Mouse (Mus musculus): Measurements from ENCODE around the gene Mybph.

The Mybph gene

DNA sequence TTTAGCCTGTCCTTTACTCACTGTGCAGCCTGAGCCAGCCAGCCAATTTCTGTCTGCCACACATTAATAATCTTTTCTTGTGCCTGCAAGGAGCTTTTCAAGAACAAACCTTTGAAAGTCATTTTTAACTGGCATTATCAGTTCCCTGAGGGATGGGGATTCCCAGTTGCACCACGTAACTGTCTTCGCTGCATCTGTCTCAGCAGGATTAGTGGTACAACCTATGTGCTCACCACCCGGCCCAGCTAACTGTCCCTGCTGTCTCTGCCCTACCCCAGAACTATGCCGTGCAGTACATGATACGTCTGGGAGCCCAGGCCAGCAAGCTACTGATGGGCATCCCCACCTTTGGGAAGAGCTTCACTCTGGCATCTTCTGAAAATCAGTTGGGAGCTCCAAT is 5.0 kb upstream of the Mybph start:
- no peak for DNase-seq

DNA sequence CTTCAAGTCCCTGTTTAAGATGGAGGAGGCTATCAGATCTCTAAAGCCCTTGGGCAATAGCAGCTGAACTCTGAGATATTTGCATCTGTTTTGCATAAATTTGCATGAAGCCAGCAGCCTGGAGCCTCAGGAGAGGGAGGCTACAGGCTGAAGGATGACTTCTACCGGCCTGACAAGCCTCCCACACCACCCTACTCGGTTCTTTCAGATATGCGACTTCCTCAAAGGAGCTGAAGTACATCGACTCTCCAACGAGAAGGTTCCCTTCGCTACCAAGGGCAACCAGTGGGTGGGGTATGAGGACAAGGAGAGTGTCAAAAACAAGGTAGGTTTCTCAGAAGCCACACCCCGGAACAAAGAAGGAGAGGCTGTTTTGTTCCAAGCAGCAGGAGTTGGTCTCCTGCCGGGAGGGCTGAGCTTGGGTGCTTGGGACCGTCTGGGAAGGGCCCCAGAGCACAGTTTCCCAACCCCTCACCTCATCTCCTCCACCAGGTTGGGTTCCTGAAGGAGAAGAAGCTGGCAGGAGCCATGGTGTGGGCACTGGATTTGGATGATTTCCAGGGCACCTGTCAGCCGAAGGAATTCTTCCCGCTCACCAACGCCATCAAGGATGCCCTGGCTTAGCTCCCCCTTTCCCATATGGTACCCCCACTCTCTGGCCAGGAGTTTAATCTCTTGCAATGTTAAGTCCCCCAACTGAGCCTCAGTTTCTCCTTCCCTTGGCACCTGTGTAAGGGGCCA is 4.1 kb upstream of the Mybph start:
- peak; percentile 55 for DNase-seq

GRCm38 (mm10) chr1:134191192-134191591 is 2.1 kb upstream of the Mybph start:
- no peak for DNase-seq

- no peak for DNase-seq
These were observed 1.2 kb upstream of the Mybph start for GRCm38 (mm10) chr1:134192024-134192423.

DNA sequence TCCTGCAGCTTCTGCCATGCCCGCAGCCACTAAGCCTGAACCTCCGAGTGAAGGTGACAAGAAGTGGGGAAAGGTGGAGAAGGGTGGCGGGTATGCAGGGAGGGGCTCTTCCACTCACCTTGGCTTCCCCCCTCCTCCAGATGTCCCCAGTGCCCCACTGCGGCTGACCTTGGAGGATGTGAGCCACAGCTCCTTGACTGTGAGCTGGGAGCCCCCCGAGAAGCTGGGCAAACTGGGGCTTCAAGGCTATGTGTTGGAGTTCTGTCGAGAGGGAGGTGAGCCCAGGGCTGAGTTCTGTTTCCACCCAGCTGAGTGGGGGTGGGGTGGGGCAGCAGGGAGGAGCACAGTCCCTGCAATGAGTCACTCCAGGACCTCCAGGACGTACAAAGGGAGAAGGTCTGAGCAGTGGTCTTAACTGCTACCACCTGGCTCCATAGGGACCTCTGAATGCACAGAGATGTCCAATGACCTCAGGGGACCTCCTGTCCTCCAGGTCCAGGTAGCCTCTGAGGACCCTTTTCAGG is 488 bp downstream of the Mybph start:
- peak; percentile 54 for DNase-seq

- peak; percentile 49 for DNase-seq
These were observed 1.2 kb downstream of the Mybph start for GRCm38 (mm10) chr1:134194298-134195022.

DNA sequence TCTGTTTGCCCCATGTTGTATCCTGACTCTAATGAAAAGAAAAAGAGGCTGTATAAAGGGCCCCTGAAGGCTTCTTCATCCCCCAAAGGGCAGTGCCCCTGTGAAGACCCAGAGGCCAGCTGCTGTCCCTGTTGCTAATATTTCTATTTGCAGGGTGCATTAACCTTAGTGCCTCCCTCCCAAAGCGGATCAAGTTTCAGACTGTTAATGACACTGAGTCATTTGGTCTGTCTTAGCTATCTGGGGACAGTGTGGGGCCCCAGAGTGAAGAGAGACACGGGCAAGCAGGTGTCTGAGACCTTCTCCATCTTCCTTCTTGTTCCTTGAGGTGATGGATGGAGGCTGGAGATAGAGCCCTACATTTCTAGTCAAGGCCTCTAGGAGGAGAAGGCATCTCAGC is 1.9 kb downstream of the Mybph start:
- no peak for DNase-seq

DNA sequence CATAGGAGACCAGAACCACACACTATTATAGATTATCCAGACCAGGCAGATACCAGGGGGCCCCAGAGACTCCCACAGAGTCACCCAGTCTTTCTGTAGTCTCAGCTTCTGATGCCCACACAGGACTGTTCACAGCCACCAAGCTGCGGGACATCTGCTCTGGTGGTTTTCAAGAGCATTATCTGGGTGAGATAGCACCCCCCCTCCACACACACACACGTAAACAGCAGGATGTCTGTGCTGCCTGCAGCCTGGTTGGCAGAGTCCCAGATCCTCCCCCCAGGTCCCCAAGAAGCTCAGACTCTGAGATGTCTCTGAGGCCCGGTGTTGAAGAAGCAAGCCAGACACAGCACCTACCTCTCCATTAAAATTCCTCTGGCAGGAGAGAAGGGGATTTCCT is 2.3 kb downstream of the Mybph start:
- no peak for DNase-seq

DNA sequence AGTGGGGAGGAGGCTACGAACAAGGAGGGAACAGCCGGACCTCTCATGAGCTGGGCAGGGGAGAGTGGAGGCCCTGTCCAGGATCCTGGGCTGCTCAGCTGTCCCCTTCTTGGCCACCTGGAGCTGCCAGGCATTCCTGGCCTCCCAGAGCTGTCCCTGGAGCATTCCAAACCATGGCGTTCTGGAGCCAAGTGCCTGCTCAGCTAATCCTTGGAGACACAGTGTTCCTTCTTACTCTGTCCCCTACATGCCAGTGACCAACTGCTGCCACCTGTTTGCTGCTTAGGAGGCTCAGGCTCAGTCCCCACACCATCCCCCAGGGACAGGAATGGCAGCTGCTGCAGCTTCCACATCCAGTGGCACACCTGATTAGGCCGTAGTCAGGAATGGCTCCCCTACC is 2.7 kb downstream of the Mybph start:
- peak; percentile 87 for DNase-seq

GRCm38 (mm10) chr1:134196386-134196785 is 3.1 kb downstream of the Mybph start:
- peak; percentile 82 for DNase-seq

DNA sequence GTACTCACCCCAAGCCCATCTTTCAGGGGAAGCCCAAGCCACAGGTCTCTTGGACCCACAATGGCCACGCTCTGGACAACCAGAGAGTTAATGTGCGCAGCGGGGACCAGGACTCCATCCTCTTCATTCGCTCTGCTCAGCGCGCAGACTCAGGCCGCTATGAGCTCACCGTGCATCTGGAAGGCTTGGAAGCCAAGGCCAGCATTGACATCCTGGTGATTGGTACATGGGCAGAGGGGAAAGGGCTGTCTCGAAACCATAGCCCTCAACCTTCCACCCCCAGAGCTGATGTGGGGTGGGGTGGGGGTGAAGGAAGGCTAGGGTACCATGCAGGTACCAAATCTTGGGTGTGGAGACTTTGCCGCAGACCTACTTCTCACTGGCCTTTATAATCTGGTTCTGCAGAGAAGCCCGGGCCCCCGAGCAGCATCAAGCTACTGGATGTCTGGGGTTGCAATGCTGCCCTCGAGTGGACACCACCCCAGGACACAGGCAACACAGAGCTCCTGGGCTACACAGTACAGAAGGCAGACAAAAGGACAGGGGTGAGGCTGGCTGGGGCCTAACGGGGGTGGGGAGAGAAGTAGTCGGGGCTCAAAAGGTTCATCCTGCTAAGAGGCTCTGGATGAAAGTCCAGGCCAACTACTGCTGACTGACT is 4.2 kb downstream of the Mybph start:
- peak; percentile 50 for DNase-seq

- DNase-seq: peak; percentile 37
These were observed 5.1 kb downstream of the Mybph start for GRCm38 (mm10) chr1:134198197-134198995.

DNA sequence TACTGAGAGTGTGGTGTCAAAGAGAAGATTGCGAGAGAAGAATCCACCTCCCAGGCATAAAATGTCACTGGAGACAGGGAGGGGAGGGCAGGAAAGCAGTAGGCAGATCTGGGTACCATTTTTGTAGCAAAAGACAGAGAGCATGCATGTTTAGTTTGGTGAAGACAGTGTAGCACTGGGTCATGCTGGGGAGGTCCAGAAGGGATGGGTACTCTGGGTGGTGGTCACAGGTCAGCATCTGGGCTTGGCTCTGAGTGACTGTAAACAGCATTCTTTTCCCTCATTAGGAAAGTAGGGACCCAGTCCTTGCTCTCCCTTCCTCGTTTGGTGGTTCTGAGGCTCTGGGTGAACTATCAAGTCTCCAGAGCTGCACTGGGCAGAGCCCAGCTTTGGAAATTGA is 7.2 kb downstream of the Mybph start:
- DNase-seq: no peak

- DNase-seq: peak; percentile 33
These were observed 7.9 kb downstream of the Mybph start for GRCm38 (mm10) chr1:134200998-134201686.

- DNase-seq: peak; percentile 67
These were observed 8.6 kb downstream of the Mybph start for GRCm38 (mm10) chr1:134201751-134202420.

GRCm38 (mm10) chr1:134204230-134204629 is 11.0 kb downstream of the Mybph start:
- DNase-seq: no peak

DNA sequence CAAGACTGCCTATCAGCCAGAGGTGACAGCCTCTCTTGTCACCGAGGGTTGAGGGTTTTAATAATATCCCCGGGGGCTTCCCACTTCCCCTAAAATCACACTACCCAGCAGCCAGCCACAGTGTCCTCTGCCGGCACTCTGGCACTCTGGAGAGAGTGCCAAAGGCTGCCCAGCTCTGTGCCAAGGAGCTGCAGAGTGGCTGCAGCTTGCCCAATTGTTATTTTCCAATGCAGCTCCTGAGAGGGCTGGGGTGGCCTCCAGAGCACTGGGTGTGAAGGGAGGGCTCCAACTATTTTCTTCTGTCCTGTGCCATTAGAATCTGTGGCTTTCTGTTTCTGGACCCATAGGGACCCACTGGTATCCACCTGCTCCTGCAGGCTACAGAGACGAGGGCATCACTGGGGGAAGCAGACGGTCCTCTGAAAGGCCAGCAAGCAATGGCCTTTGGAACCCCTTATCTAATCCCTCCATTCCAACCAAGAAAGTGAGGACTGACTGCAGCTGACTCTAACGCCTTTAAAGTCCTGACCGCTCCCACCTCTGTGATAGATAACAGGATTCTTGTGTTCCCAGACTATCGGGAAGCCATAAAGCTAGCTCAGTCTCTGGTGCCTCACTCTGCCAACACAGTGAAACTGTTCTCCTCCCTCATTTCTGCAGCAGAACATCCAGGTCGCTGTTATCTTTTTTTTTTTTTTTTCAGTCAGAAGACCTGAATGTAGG is 12.2 kb downstream of the Mybph start:
- peak; percentile 88 for DNase-seq

DNA sequence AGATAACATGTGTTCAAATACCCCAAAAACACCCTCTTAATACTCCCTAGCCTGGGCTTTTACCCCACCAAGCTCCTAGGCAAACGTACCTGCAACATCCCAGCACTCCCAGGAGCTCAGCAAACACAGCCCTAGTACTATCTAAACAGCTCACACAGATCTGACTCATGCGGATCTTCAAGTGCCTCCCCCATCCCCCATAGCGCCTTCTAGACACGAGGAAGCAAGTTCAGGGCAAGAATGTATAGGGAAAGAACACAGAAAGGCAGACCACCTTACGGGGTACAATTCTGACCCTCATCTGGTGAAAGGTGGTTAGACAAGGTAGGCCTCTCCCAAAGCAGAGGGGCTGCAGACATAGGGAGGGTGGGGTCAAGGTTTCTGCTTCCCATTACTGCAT is 12.8 kb downstream of the Mybph start:
- DNase-seq: no peak

- DNase-seq: no peak
These were observed 17.0 kb downstream of the Mybph start for GRCm38 (mm10) chr1:134210179-134210755.

- DNase-seq: no peak
These were observed 17.8 kb downstream of the Mybph start for GRCm38 (mm10) chr1:134211043-134211442.

GRCm38 (mm10) chr1:134211631-134212030 is 18.4 kb downstream of the Mybph start:
- no peak for DNase-seq

All from cerebellum, adult 9-11 months (tissue).